Mouse (Mus musculus) liver, embryonic 14.5 days (tissue): ENCODE results near the gene Bicral. TPM values are rescaled to one million over a fixed set of nuclear protein-coding genes. Genes with fewer than 3 reads are reported as not detected.
A peak's percentile ranks its signal among the peaks of the same experiment; 100 is the strongest.

Experiments used
- ATAC-seq: fragments of 200-750 bp; cut with Nextera tagmentation; 2 replicates; pipeline ENCODE4 v1.8.0; 2017; ENCODE audit warnings: moderate number of reproducible peaks, mild to moderate bottlenecking, moderate library complexity; ENCODE audit not compliant: insufficient read depth
- DNase-seq, 3 experiments: peaks; one replicate each; pipeline ENCODE4 v3.0.0-alpha.2; 2012 to 2013; ENCODE audit warnings: low read depth in 3 of 3, low spot score in 3 of 3
- H3K27ac ChIP-seq: fragments of 300-500 bp; sonication (generic); 2 replicates; pipeline ENCODE4 v1.5.1; 2014; ENCODE audit warnings: moderate library complexity, mild to moderate bottlenecking, control low read depth, inconsistent platforms
- H3K27me3 ChIP-seq: fragments of 300-500 bp; sonication (generic); 2 replicates; pipeline ENCODE4 v1.6.1; 2014; ENCODE audit warnings: mild to moderate bottlenecking, low read length, moderate library complexity; ENCODE audit not compliant: control insufficient read depth, insufficient read depth
- H3K36me3 ChIP-seq: fragments of 300-500 bp; sonication (generic); replicated peaks from 2 replicates; pipeline ENCODE4 v1.6.1; 2014; ENCODE audit warnings: low read depth; ENCODE audit not compliant: control insufficient read depth, insufficient read depth
- H3K4me1 ChIP-seq, 2 experiments: fragments of 200-500 bp in 1 of 2; fragments of 300-500 bp in 1 of 2; sonication (generic) in 1 of 2; replicated peaks; 2 replicates each; pipeline ENCODE4 v1.6.1; 2012 to 2014; ENCODE audit warnings: antibody characterized with exemption in 1 of 2, inconsistent platforms in 1 of 2, low read length in 1 of 2; ENCODE audit not compliant: control insufficient read depth in 2 of 2, insufficient read depth in 2 of 2
- H3K4me2 ChIP-seq: fragments of 300-500 bp; sonication (generic); 2 replicates; pipeline ENCODE4 v1.6.1; 2014; ENCODE audit warnings: low read depth, mild to moderate bottlenecking, control low read depth, moderate library complexity
- H3K4me3 ChIP-seq, 2 experiments: fragments of 200-500 bp in 1 of 2; fragments of 300-500 bp in 1 of 2; sonication (generic) in 1 of 2; 2 replicates each; pipeline ENCODE4 v1.5.1; 2012 to 2014; ENCODE audit warnings: low read depth in 2 of 2, low read length in 2 of 2, mild to moderate bottlenecking in 2 of 2, control low read depth in 1 of 2, inconsistent platforms in 1 of 2, moderate library complexity in 1 of 2; ENCODE audit not compliant: insufficient read depth in 1 of 2
- H3K9ac ChIP-seq: fragments of 300-500 bp; sonication (generic); replicated peaks from 2 replicates; pipeline ENCODE4 v1.6.1; 2014; ENCODE audit warnings: mild to moderate bottlenecking, control low read depth, moderate library complexity
- H3K9me3 ChIP-seq: fragments of 300-500 bp; sonication (generic); 2 replicates; pipeline ENCODE4 v1.6.1; 2016; ENCODE audit warnings: low read length, mixed read lengths; ENCODE audit not compliant: control insufficient read depth
- CTCF ChIP-seq: IDR thresholded peaks from 2 replicates; pipeline ENCODE4 v1.5.1; 2016; ENCODE audit warnings: antibody characterized with exemption, low read depth, control low read depth
- EP300 ChIP-seq: IDR thresholded peaks from 2 replicates; pipeline ENCODE4 v1.6.1; 2016; ENCODE audit warnings: antibody characterized with exemption, low read depth
- WGBS: fragments of 180-500 bp; shearing (Covaris S2); extraction: QIAGEN DNeasy Blood & Tissue Kit; methylation state at CpG from one replicate; pipeline ENCODE4 v1.1.7; 2014; ENCODE audit not compliant: insufficient replicate concordance; 5-methylcytosine and 5-hydroxymethylcytosine counted together
- polyA plus RNA-seq, 2 experiments: library from polyadenylated mRNA; depleted of rRNA in 1 of 2; stranded (reverse) in 1 of 2; unstranded in 1 of 2; fragments of >200 nt; fragmentation: Nextera tagmentation in 1 of 2; extraction: Ambion mirVana in 1 of 2; gene quantifications; 2 replicates each; pipeline versions ENCODE4 v1.2.1 to v1.2.3; 2012 to 2014

Bicral gene
- polyA plus RNA-seq, 2 experiments: 3.0 to 3.4 TPM

DNA sequence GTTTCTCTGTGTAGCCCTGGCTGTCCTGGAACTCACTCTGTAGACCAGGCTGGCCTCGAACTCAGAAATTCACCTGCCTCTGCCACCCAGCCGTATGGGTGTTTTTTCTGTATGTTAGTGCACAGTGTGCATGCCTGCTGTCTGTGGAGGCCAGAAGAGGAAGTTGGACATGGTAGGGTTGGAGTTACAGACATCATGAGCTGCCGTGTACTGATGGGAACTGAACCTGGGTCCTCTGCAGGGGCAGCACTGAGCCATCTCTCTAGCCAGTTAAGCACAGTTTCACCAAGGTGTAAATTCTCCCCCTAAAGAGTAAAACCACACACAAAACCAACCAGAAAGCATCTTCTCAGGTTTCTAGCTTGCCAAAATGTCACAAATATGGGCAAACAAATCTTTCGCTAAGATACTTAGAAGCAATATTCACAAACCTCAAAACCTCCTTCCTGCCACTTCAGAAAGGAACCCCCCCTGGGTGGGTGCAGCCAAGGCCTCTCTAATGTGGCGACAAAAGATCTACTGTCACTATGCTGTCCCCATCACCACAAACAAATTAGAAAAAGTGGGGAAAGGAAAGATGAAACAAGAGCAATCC lies 12.0 kb upstream of the Bicral start:
- DNase-seq: no peak
- TF ChIP-seq CTCF (no peak), EP300 (no peak)
- H3K27me3 ChIP-seq: no peaks in the 10 kb centered on the region
- no peak overlapping the region for H3K4me2 ChIP-seq
- 52% methylated on average over 5 of the region's 5 CpGs for WGBS
- H3K9ac ChIP-seq: no peak overlapping the region
- peaks cover 0 to 15% of the 10 kb centered on the region in 2 experiments; a peak in 2 of 4 replicates for H3K4me1 ChIP-seq
- H3K27ac ChIP-seq: no peak overlapping the region
- no peaks in the 10 kb centered on the region for H3K36me3 ChIP-seq
- ATAC-seq: no peak
- no peak overlapping the region for H3K4me3 ChIP-seq
- H3K9me3 ChIP-seq: no peaks in the 10 kb centered on the region

DNA sequence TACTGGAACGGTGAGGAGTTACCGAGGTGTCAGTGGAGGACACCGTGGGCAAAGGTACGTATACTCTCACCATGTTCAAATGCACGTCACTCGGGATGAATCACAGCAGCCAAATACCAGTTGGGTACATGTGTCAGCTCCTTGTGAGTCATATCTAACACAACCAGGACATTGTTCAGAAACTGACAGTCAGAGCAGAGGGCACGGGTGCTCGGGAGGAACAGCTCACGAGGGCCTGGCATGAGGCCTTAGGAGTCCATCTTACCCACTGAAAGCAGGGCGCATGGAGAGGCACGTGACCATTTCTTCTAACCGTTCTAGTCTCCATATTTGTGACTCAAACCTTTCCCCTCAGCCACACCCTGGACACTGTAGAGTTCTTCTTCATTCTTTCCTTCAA lies 8.6 kb upstream of the Bicral start:
- H3K9ac ChIP-seq: no peak overlapping the region
- H3K27ac ChIP-seq: no peak overlapping the region
- H3K4me1 ChIP-seq: peaks cover 0 to 13% of the 10 kb centered on the region in 2 experiments; a peak in 2 of 4 replicates
- ATAC-seq: no peak
- H3K36me3 ChIP-seq: no peaks in the 10 kb centered on the region
- H3K9me3 ChIP-seq: no peaks in the 10 kb centered on the region
- WGBS: 76% methylated on average over 12 of the region's 12 CpGs
- H3K4me3 ChIP-seq: no peak overlapping the region
- no peak overlapping the region for H3K4me2 ChIP-seq
- no peaks in the 10 kb centered on the region for H3K27me3 ChIP-seq
- no peak for DNase-seq
- TF ChIP-seq CTCF: no peak
- TF ChIP-seq EP300: no peak

- no peaks in the 10 kb centered on the region for H3K27me3 ChIP-seq
- DNase-seq (peak in 1 of 3 experiments; percentile 37), ATAC-seq (peak; percentile 70; the same call in 1 of the 2 replicates)
- peaks cover 0 to 9% of the 10 kb centered on the region in 2 experiments; a peak in 2 of 4 replicates for H3K4me1 ChIP-seq
- no peak overlapping the region for H3K4me3 ChIP-seq
- no peaks in the 10 kb centered on the region for H3K36me3 ChIP-seq
- H3K9me3 ChIP-seq: no peaks in the 10 kb centered on the region
- TF ChIP-seq EP300 (peak; percentile 34; the same call in 1 of the 2 replicates), CTCF (no peak)
- WGBS: 40% methylated on average over 7 of the region's 7 CpGs
- no peak overlapping the region for H3K9ac ChIP-seq
- no peak overlapping the region for H3K27ac ChIP-seq
- no peak overlapping the region for H3K4me2 ChIP-seq
Observed at GRCm38 (mm10) chr17:46864566-46865195, 6.4 kb upstream of the Bicral start.

DNA sequence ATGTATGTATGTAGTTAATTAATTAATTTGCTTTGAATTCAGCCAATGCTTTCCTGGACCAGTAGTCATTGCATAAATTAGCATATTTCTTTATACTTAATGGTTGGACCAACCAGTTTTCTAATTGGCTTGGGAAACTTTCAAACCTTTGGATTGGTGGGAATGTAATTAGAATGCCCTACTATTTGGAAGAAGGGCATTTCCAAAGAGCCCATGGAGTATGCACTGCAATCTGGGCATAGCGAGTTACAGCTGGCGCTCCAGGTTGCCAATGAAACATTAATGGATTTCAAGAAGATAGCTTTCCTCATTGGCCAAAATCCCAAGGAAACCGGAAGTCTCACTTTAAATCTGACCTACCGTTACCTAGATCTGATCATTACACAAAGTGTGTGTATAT lies 1.8 kb upstream of the Bicral start:
- Histone ChIP-seq H3K4me3 (no peak overlapping the region), H3K4me1 (peaks cover 10 to 16% of the 10 kb centered on the region in 2 experiments), H3K36me3 (no peaks in the 10 kb centered on the region), H3K9ac (no peak overlapping the region), H3K9me3 (no peaks in the 10 kb centered on the region), H3K27ac (no peak overlapping the region), H3K4me2 (no peak overlapping the region), H3K27me3 (no peaks in the 10 kb centered on the region)
- ATAC-seq (no peak), DNase-seq (no peak)
- WGBS: 89% methylated on average over 4 of the region's 4 CpGs
- TF ChIP-seq CTCF (no peak), EP300 (no peak)

- H3K36me3 ChIP-seq: no peaks in the 10 kb centered on the region
- TF ChIP-seq CTCF (no peak), EP300 (no peak)
- ATAC-seq (no peak), DNase-seq (no peak)
- no peaks in the 10 kb centered on the region for H3K27me3 ChIP-seq
- peak overlapping the region; percentile 96 for H3K9ac ChIP-seq
- H3K4me1 ChIP-seq: peaks cover 13 to 17% of the 10 kb centered on the region in 2 experiments
- H3K9me3 ChIP-seq: no peaks in the 10 kb centered on the region
- H3K4me2 ChIP-seq: peak overlapping the region; percentile 65
- peak overlapping the region; percentile 88 for H3K27ac ChIP-seq
- 20% methylated on average over 9 of the region's 9 CpGs for WGBS
- H3K4me3 ChIP-seq: peak overlapping the region; percentile 96 to 98; a peak in 3 of 4 replicates
Observed at GRCm38 (mm10) chr17:46858749-46859444, 615 bp upstream of the Bicral start.
